Mouse (Mus musculus) cerebellum, postnatal 36 days (tissue): ENCODE measurements at regions not wholly inside any gene's neighbourhood (a gene's known extent, or its start where the extent isn't known, plus 50 kb on each side); places are given as distances from the start of the nearest gene placed in this dataset.

ENCODE experiments used
- DNase-seq, 2 experiments: peaks; one replicate each; pipeline ENCODE4 v3.0.0; 2021 to 2022; ENCODE audit warnings: mixed read lengths in 2 of 2

- DNase-seq = no peak
Observed at GRCm38 (mm10) chr8:115626396-115627136, 81.0 kb downstream of the Maf start.

GRCm38 (mm10) chr8:115625072-115625471, 82.5 kb downstream of the Maf start:
- DNase-seq = no peak

GRCm38 (mm10) chr8:115618049-115618760, 89.4 kb downstream of the Maf start:
- no peak for DNase-seq

- peak; percentile 61 to 73 for DNase-seq
Observed at GRCm38 (mm10) chr8:115616871-115617605, 90.6 kb downstream of the Maf start.

GRCm38 (mm10) chr8:115613946-115614584, 93.5 kb downstream of the Maf start:
- DNase-seq = no peak

DNA sequence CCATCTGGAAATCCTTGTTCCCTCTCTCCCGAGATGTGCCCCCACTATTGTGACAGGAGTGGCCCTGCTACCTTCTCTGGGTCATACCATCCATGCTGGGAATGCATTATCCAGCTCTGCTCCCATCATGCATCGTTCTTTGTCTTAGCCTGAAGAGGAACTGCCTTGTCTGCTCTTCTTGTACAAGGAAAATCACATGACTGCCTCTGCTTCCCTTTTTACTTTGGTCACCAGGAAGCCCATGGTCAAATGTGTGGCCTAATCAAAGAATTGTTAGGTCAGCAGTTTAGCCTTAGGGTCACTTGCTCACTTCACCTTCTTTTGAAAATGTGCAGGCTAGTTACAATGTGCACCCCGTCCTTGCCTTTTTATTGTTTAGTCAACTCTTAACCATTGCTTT, 95.5 kb downstream of the Maf start:
- no peak for DNase-seq

- DNase-seq = no peak
Observed at GRCm38 (mm10) chr8:115599771-115600170, 107.8 kb downstream of the Maf start.

DNA sequence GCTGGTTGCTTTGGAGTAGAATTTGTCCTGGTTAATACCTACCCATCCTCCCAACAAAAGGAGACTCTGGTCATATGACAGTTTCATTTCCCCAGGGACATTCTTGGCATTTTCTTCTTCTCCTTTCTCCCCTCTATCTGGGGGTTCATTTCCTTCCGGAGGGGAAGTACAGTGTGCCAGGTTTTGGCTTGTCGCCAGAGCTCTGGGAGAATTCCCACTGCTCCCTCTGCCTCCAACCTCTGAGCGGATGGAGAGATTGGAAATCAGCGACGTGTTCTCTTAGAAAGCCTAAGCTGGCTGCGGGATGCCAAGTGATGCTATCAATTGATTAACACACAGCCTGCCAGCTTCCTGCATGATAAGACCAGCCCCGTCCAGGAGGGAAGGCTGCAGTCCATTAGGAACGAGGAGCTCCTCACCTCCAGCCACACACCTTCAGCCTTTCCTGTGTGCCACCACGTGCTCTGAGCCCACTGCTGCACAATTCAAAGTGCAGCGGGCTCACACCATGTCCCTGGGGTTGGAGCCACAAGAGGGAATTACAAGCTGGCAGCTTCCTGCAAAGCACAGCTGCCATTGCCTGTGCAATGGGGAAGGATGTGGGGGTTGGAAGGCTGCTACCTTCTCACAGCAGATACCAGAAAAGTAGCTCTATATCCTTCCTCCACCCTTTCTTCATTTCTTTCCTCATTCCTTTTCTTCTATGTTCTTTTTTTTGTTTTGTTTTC, 110.2 kb downstream of the Maf start:
- peak; percentile 18 to 26 for DNase-seq

DNA sequence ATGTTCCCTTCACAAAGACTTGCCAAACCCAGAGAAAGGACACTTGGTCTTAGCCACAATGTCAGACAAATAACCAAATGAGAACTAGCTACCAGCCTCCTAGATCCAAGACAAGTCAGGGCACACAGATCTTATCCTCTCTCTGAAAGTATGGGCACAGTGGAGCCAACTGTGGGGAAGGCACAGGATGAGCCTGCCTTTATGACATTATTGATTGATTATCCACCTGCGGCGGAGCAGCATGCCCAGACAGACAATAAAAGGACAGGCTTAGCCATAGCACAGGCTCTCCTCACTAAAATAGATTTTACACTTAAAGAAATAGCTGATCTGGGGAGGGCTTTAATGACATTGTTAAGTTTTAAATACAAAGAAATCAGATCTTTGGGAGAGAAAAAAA, 117.9 kb downstream of the Maf start:
- DNase-seq = no peak

- DNase-seq = no peak
Observed at GRCm38 (mm10) chr8:115589076-115589475, 118.5 kb downstream of the Maf start.

DNA sequence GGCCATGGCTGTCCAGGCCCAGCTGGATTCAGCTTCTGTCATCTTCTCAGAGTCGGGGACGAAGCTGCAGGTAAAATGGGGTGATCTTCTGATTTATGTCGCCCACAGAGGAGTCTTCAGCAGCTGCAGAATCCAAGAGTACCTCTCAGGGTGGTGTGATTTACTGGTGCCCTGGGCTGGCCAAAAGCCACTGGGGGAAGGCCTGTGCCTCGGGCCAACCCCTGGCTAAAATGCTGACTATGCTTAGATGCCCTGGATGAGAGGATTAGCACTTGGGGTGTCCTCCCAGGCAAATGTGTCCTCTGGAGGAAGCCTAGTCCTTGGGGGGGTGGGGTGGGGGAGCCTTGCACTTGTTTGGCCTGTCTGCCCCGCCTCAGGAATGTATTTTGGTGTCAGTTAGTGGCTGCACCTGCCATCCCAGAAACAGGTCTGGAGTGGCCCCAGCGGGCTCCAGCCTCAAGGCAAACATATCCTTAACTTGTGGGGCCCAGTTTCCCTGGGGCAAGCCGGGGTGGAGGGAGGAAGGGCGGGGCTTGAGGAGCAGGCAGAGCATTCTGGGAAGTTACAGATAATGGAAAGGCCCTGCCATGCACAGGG, 123.2 kb downstream of the Maf start:
- no peak for DNase-seq

GRCm38 (mm10) chr8:115583221-115583620, 124.4 kb downstream of the Maf start:
- DNase-seq = no peak

GRCm38 (mm10) chr8:115581940-115582517, 125.6 kb downstream of the Maf start:
- no peak for DNase-seq

GRCm38 (mm10) chr8:115568394-115568793, 139.2 kb downstream of the Maf start:
- DNase-seq = no peak

GRCm38 (mm10) chr8:115565768-115566167, 141.8 kb downstream of the Maf start:
- DNase-seq = no peak

GRCm38 (mm10) chr8:115562362-115562761, 145.2 kb downstream of the Maf start:
- no peak for DNase-seq

DNA sequence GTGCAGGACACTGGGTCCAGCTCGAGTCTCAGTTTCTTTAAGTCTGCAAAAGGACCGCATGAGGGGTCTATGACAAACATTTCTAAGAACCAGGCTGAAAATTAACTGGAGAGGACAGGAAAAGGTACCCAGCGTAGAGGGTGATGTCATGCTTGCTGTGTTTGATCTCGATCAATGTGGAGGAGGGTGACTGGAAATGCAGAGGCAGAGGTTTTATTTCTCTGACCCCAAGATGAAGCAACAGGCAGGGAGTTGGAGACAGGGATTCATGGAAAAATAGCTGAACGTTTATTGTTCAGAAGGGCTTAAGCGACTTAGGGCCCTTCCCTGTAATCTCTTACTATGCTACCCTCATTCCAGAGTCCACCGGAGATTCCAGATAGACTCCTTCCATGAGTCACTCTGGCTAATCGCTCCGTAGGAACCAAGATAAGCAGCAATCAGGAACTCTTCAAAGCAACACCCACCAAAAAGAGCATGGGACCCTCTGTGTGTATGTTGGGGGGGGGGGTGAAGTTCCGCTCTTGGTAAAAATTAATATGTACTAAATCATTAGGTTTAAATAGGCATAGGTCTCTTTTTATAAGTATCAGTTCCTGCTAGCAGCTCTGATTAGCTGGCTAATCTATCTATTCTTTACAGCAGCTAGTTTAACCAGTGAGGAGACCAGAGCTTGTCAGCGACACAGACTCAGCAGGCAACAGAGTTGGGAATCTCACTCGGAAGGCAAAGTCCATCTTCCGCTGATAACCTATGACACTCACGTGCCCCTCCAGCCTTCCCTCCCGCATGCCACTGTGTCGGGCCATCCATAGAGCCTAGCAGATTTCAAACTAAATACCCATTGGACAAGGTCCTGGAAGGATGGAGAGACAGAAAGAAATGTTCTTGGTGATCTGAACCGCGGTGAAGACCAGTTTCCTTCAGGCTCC, 146.3 kb downstream of the Maf start:
- DNase-seq = no peak

DNA sequence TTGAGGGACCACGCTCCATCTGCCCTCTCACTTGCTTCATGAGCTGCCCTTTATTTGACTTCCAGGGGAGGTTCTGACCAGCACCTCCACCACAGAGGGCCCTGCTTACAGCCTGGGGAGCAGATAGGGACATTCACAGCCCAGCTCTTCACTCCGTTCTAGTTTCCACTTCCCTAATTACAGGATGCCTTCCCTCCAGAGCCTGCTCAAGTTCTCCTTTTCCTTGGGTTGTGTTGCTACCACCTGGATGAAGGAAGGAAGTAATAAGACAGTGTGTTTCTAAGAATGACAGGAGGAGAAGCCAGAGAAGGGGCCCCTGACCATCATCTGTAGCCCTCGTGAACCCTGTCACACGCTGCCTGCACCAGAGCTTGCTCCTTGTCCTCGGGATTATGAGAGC, 152.1 kb downstream of the Maf start:
- no peak for DNase-seq

DNA sequence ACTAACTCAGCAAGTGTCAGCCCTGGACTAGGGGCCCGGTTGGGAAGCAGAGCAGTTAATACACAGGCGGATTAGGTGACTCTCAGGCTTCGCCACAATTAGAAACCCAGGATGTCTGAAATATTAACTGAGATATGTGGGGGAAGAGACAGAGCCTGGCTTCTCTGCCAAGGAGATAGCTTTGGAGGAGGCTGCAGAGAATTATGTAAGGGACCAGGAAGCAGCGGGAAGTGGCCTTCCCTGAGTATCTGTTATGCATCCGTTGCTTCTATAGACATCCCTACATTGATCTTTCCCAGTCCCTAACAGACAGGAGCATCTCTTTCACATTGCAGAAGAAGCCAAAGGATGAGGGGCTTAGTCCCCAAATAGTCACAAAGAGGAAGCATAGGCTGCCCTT, 153.4 kb downstream of the Maf start:
- DNase-seq = no peak

DNA sequence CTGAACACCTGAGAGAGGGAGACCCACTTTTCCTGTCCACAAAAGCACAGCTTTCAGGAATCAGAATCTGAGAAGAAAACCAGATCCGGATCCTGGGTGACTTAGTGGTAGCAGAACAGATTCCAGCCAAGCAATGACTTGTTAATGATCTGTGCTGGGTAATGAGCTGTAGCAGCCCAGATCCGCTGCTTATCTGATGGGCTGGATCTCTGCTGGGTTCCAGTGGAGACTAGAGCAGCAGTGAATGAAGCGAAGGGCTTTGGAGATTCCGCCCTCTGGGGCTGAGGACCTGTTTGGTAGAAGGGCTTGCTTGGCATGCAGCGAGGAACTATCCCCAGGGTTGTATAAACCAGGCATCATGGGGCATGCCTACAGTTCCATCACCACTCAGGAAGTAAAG, 156.3 kb downstream of the Maf start:
- DNase-seq = no peak

- no peak for DNase-seq
Observed at GRCm38 (mm10) chr8:115549112-115549511, 158.5 kb downstream of the Maf start.
